Mouse (Mus musculus): ENCODE measurements around the gene Rft1.
A peak's percentile ranks its signal among the peaks of the same experiment; 100 is the strongest.

- TF ChIP-seq POLR2A (IDR thresholded peaks at IDR 0.05; ENCODE audit: control insufficient read depth, low read depth, low read length) = peak; percentile 55; the same call in 1 of the 2 replicates
- TF ChIP-seq CTCF (IDR thresholded peaks at IDR 0.05; ENCODE audit: control insufficient read depth, insufficient read depth, insufficient replicate concordance, low read depth, low read length) = no peak
Observed at GRCm38 (mm10) chr14:30607696-30608095, 46.5 kb upstream of the Rft1 start.
